ENCODE assay signal across 17 mouse cellular contexts in genomic region chr1:131051073-131051472, GRCm38 (mm10). TPM values are rescaled to one million over a fixed set of nuclear protein-coding genes. Genes with fewer than 3 reads are reported as not detected.
A peak's percentile ranks its signal among the peaks of the same experiment; 100 is the strongest.
DNase-seq lines count a peak whose midpoint lies in the region; ATAC-seq and TF ChIP-seq lines count a peak whose summit lies in the region.
"Had no signal": no experiment of that assay in that cellular context is flagged by ENCODE, and none has a peak within 500 bp of the region (broad histone marks: within the 10 kb centered on the region; RNA-seq: fewer than 3 reads in every experiment).

No protein-coding gene starts in this region.

- no peak for TF ChIP-seq EP300 in stomach, postnatal 0 days (optimal IDR thresholded peaks at IDR 0.05)

- peak; percentile 90 for DNase-seq in heart, adult 11 months
- DNase-seq in heart, adult 8-10 months (ENCODE audit: low spot score) = no peak
- DNase-seq in lung, postnatal 14 days = no peak
- DNase-seq in stomach, postnatal 0 days (ENCODE audit: low spot score) = no peak
- no peak for DNase-seq in spleen, postnatal 4 days (ENCODE audit: low spot score in 2 of 2)
- DNase-seq: cerebellum, adult 8-10 months; thymus, postnatal 36 days had no signal

- no peak overlapping the region for H3K9ac ChIP-seq in lung, embryonic 15.5 days
- no peak overlapping the region for H3K9ac ChIP-seq in stomach, embryonic 16.5 days (ENCODE audit: low read length)
- H3K9ac ChIP-seq in stomach, postnatal 0 days (ENCODE audit: low read length) = no peak overlapping the region
- H3K9ac ChIP-seq: liver, embryonic 15.5 days had no signal

- no peaks in the 10 kb centered on the region for H3K9me3 ChIP-seq in lung, embryonic 15.5 days
- no peaks in the 10 kb centered on the region for H3K9me3 ChIP-seq in stomach, embryonic 16.5 days (replicated peaks; ENCODE audit: control insufficient read depth, low read length)
- no peaks in the 10 kb centered on the region for H3K9me3 ChIP-seq in stomach, postnatal 0 days (ENCODE audit: control insufficient read depth, low read length)
- H3K9me3 ChIP-seq: liver, embryonic 15.5 days had no signal

- H3K4me2 ChIP-seq in lung, embryonic 15.5 days = no peak overlapping the region
- no peak overlapping the region for H3K4me2 ChIP-seq in stomach, embryonic 16.5 days (ENCODE audit: low read depth, low read length)
- H3K4me2 ChIP-seq in stomach, postnatal 0 days (replicated peaks; ENCODE audit: low read depth) = no peak overlapping the region
- H3K4me2 ChIP-seq: liver, embryonic 15.5 days had no signal

- WGBS in lung, embryonic 15.5 days = 37% methylated on average over 7 of the region's 7 CpGs
- WGBS in stomach, embryonic 16.5 days = 35% methylated on average over 7 of the region's 7 CpGs
- WGBS in stomach, postnatal 0 days = 37% methylated on average over 7 of the region's 7 CpGs

- H3K27ac ChIP-seq in lung, embryonic 15.5 days = no peak overlapping the region
- H3K27ac ChIP-seq in stomach, embryonic 16.5 days (ENCODE audit: low read length) = no peak overlapping the region
- no peak overlapping the region for H3K27ac ChIP-seq in stomach, postnatal 0 days (replicated peaks)
- H3K27ac ChIP-seq: liver, embryonic 15.5 days had no signal

- no peaks in the 10 kb centered on the region for H3K27me3 ChIP-seq in lung, embryonic 15.5 days
- no peaks in the 10 kb centered on the region for H3K27me3 ChIP-seq in stomach, embryonic 16.5 days (ENCODE audit: control insufficient read depth, insufficient read depth, low read length)
- H3K27me3 ChIP-seq in stomach, postnatal 0 days (ENCODE audit: control insufficient read depth, insufficient read depth, low read length) = no peaks in the 10 kb centered on the region
- H3K27me3 ChIP-seq: liver, embryonic 15.5 days had no signal

- peak; percentile 38; the same call in 1 of the 2 replicates for ATAC-seq in lung, embryonic 15.5 days (ENCODE audit: borderline replicate concordance, extremely low read depth, low FRiP score, low TSS enrichment)
- peak; percentile 42; the same call in 1 of the 2 replicates for ATAC-seq in stomach, embryonic 16.5 days (ENCODE audit: insufficient read depth, low FRiP score)
- ATAC-seq in stomach, postnatal 0 days (ENCODE audit: low FRiP score, low TSS enrichment) = no peak
- ATAC-seq: CD4-positive, CD25-positive, alpha-beta regulatory T cell, adult 4 months; inflammation-experienced regulatory T-cells, adult 6 months had no signal

- peaks cover 7% of the 10 kb centered on the region for H3K4me1 ChIP-seq in lung, embryonic 15.5 days
- peaks cover 6% of the 10 kb centered on the region; the same call in 1 of the 2 replicates for H3K4me1 ChIP-seq in stomach, embryonic 16.5 days (ENCODE audit: control insufficient read depth, insufficient read depth, low read length)
- no peaks in the 10 kb centered on the region for H3K4me1 ChIP-seq in stomach, postnatal 0 days (replicated peaks; ENCODE audit: control insufficient read depth, insufficient read depth)

- no peak for TF ChIP-seq CTCF in stomach, postnatal 0 days (IDR thresholded peaks at IDR 0.05; ENCODE audit: low read depth)

- no peak overlapping the region for H3K4me3 ChIP-seq in lung, embryonic 15.5 days
- H3K4me3 ChIP-seq in stomach, embryonic 16.5 days (replicated peaks; ENCODE audit: low read length) = no peak overlapping the region
- no peak overlapping the region for H3K4me3 ChIP-seq in stomach, postnatal 0 days (ENCODE audit: low read depth, low read length)
- H3K4me3 ChIP-seq: liver, embryonic 15.5 days had no signal

- H3K36me3 ChIP-seq in lung, embryonic 15.5 days = peaks cover 29% of the 10 kb centered on the region
- 0 out of 2 replicates have a peak, but pooled peaks cover 4% of the 10 kb centered on the region for H3K36me3 ChIP-seq in stomach, embryonic 16.5 days (ENCODE audit: control insufficient read depth, insufficient read depth, low read length)
- peaks cover 10% of the 10 kb centered on the region; the same call in 1 of the 2 replicates for H3K36me3 ChIP-seq in stomach, postnatal 0 days (ENCODE audit: control insufficient read depth, insufficient read depth, low read length)

RNA-seq across cellular contexts. Expression of gene Il10, which starts 31.4 kb away (rescaled TPM):
- not detected for total RNA-seq in heart, adult 8-10 months (2022)
- 0.11 and 0.13 TPM in 2 replicates for polyA plus RNA-seq in lung, embryonic 15.5 days (2015; fragmentation: Nextera tagmentation; extraction: Ambion mirVana)
- polyA plus RNA-seq in stomach, embryonic 16.5 days (2015; fragmentation: Nextera tagmentation; extraction: Ambion mirVana) = not detected in 2 replicates
- not detected in 2 replicates for polyA plus RNA-seq in stomach, postnatal 0 days (2015; fragmentation: Nextera tagmentation; extraction: Ambion mirVana)
- total RNA-seq: layer of hippocampus, postnatal 25 days; megakaryocyte progenitor cell, adult 5-6 weeks had no signal
- polyA plus RNA-seq: brain, embryonic 14.5 days; forebrain, embryonic 11.5 days; gonadal fat pad, adult 2 months; liver, embryonic 15.5 days had no signal

RNA-seq across cellular contexts. Expression of gene Mapkapk2, which starts 46.6 kb away (rescaled TPM):
- 100 to 1,000 TPM; 303 to 326 (median 315) TPM for total RNA-seq in heart, adult 8-10 months (2022)
- polyA plus RNA-seq in lung, embryonic 15.5 days (2015; fragmentation: Nextera tagmentation; extraction: Ambion mirVana) = 57.9 and 61.0 TPM in 2 replicates
- 16.6 and 18.0 TPM in 2 replicates for polyA plus RNA-seq in stomach, embryonic 16.5 days (2015; fragmentation: Nextera tagmentation; extraction: Ambion mirVana)
- polyA plus RNA-seq in stomach, postnatal 0 days (2015; fragmentation: Nextera tagmentation; extraction: Ambion mirVana) = 34.6 and 35.4 TPM in 2 replicates
